Mouse (Mus musculus) liver, embryonic 16.5 days (tissue): ENCODE data around the gene Olfr424. TPM values are rescaled to one million over a fixed set of nuclear protein-coding genes. Genes with fewer than 3 reads are reported as not detected.

Experiments used
- polyA plus RNA-seq: library from polyadenylated mRNA; unstranded; fragments of >200 nt; fragmentation: Nextera tagmentation; extraction: Ambion mirVana; gene quantifications from 2 replicates; pipeline ENCODE4 v1.2.1, GENCODE M21; 2015

Gene Olfr424
- polyA plus RNA-seq, 1 experiment from 2014 or later, result not detected

Other genes starting within 250 kb of the Olfr424 start
- 1.4 and 2.6 TPM in 2 replicates for gene Ifi211, start 218.5 kb upstream of the Olfr424 start, polyA plus RNA-seq
- 3.8 and 4.4 TPM in 2 replicates for gene Mndal, start 189.0 kb upstream of the Olfr424 start, polyA plus RNA-seq
- gene Ifi203, start 188.8 kb upstream of the Olfr424 start, polyA plus RNA-seq, result 2.3 and 2.4 TPM in 2 replicates
- gene Ifi202b, start 148.8 kb upstream of the Olfr424 start, polyA plus RNA-seq, result not detected in 2 replicates
- 0.60 and 1.1 TPM in 2 replicates for gene Ifi205, start 99.7 kb upstream of the Olfr424 start, polyA plus RNA-seq
- gene Olfr433, start 90.8 kb upstream of the Olfr424 start, polyA plus RNA-seq, result 0.09 and 0.12 TPM in 2 replicates
- not detected in 2 replicates for gene Olfr432, start 82.3 kb upstream of the Olfr424 start, polyA plus RNA-seq
- gene Olfr430, start 64.9 kb upstream of the Olfr424 start, polyA plus RNA-seq, result not detected in 2 replicates
- not detected in 2 replicates for gene Olfr429, start 47.2 kb upstream of the Olfr424 start, polyA plus RNA-seq
- gene Olfr427, start 34.6 kb upstream of the Olfr424 start, polyA plus RNA-seq, result not detected in 2 replicates
- not detected in 2 replicates for gene Olfr231, start 10.4 kb upstream of the Olfr424 start, polyA plus RNA-seq
- gene Olfr420, start 24.1 kb downstream of the Olfr424 start, polyA plus RNA-seq, result 0.97 and 1.1 TPM in 2 replicates
- 35.2 and 38.2 TPM in 2 replicates for gene Spta1, start 41.3 kb downstream of the Olfr424 start, polyA plus RNA-seq
- gene Olfr419, start 120.5 kb downstream of the Olfr424 start, polyA plus RNA-seq, result 0.11 and 0.13 TPM in 2 replicates
- not detected in 2 replicates for gene Mptx1, start 199.0 kb downstream of the Olfr424 start, polyA plus RNA-seq
- gene Olfr417, start 233.6 kb downstream of the Olfr424 start, polyA plus RNA-seq, result 0.04 TPM in 1 of 2 replicates, not detected in the other